Mouse (Mus musculus): Measurements from ENCODE around the gene Cib3. TPM values are rescaled to one million over a fixed set of nuclear protein-coding genes. Genes with fewer than 3 reads are reported as not detected.

The Cib3 gene
- polyA plus RNA-seq, 1 experiment from 2014 or later, result not detected

- WGBS (ENCODE audit: insufficient replicate concordance), result under 1% methylated on average over 77 of the region's 82 CpGs
- Histone ChIP-seq H3K4me2 (ENCODE audit: low read depth, low read length) (peak within 1 kb of the TSS; percentile 85), H3K36me3 (replicated peaks; ENCODE audit: insufficient read depth, low read length) (peaks cover 8% of the 10 kb centered on the region), H3K4me3 (ENCODE audit: low read depth, low read length) (peak within 1 kb of the TSS; percentile 84), H3K27me3 (ENCODE audit: insufficient read depth, low read length) (no peaks in the 10 kb centered on the region), H3K9me3 (ENCODE audit: low read length) (no peaks in the 10 kb centered on the region), H3K9ac (replicated peaks) (peak within 1 kb of the TSS; percentile 87), H3K27ac (ENCODE audit: low read depth) (peak within 1 kb of the TSS; percentile 92), H3K4me1 (ENCODE audit: insufficient read depth) (peaks cover 33% of the 10 kb centered on the region)
- ATAC-seq (peak; percentile 96), DNase-seq (peak; percentile 100)
- TF ChIP-seq CTCF (IDR thresholded peaks at IDR 0.05; ENCODE audit: low read depth), result peak; percentile 16; the same call in 1 of the 2 replicates
- TF ChIP-seq EP300 (IDR thresholded peaks at IDR 0.05; ENCODE audit: low read depth), result peak; percentile 75; the same call in 1 of the 2 replicates
Measured at GRCm38 (mm10) chr8:72160707-72161697, 51.6 kb downstream of the Cib3 start, which contains the start of gene Rab8a. TSS of gene Rab8a (plus strand) at chr8:72161200.

- H3K9ac ChIP-seq (replicated peaks), result peak overlapping the region; percentile 47
- peaks cover 33% of the 10 kb centered on the region for H3K4me1 ChIP-seq (ENCODE audit: insufficient read depth)
- no peaks in the 10 kb centered on the region for H3K9me3 ChIP-seq (ENCODE audit: low read length)
- WGBS (ENCODE audit: insufficient replicate concordance), result 35% methylated on average over 3 of the region's 3 CpGs
- no peaks in the 10 kb centered on the region for H3K27me3 ChIP-seq (ENCODE audit: insufficient read depth, low read length)
- peak overlapping the region; percentile 82 for H3K27ac ChIP-seq (ENCODE audit: low read depth)
- peak overlapping the region; percentile 80 for H3K4me2 ChIP-seq (ENCODE audit: low read depth, low read length)
- no peak for ATAC-seq
- TF ChIP-seq EP300 (IDR thresholded peaks at IDR 0.05; ENCODE audit: low read depth) (no peak), CTCF (IDR thresholded peaks at IDR 0.05; ENCODE audit: low read depth) (peak; percentile 29; the same call in 1 of the 2 replicates)
- peak overlapping the region; percentile 47 for H3K4me3 ChIP-seq (ENCODE audit: low read depth, low read length)
- DNase-seq, result no peak
- peaks cover 8% of the 10 kb centered on the region for H3K36me3 ChIP-seq (replicated peaks; ENCODE audit: insufficient read depth, low read length)
Measured at GRCm38 (mm10) chr8:72160007-72160406, 52.6 kb downstream of the Cib3 start.

GRCm38 (mm10) chr8:72158726-72159125 lies 53.9 kb downstream of the Cib3 start:
- H3K27ac ChIP-seq (ENCODE audit: low read depth), result no peak overlapping the region
- peaks cover 33% of the 10 kb centered on the region for H3K4me1 ChIP-seq (ENCODE audit: insufficient read depth)
- no peaks in the 10 kb centered on the region for H3K9me3 ChIP-seq (ENCODE audit: low read length)
- TF ChIP-seq EP300 (IDR thresholded peaks at IDR 0.05; ENCODE audit: low read depth), result no peak
- H3K4me3 ChIP-seq (ENCODE audit: low read depth, low read length), result no peak overlapping the region
- 79% methylated on average over 3 of the region's 3 CpGs for WGBS (ENCODE audit: insufficient replicate concordance)
- ATAC-seq (no peak), DNase-seq (no peak)
- peaks cover 5% of the 10 kb centered on the region for H3K36me3 ChIP-seq (replicated peaks; ENCODE audit: insufficient read depth, low read length)
- H3K4me2 ChIP-seq (ENCODE audit: low read depth, low read length), result peak overlapping the region; percentile 80; the same call in 1 of the 2 replicates
- no peak overlapping the region for H3K9ac ChIP-seq (replicated peaks)
- H3K27me3 ChIP-seq (ENCODE audit: insufficient read depth, low read length), result no peaks in the 10 kb centered on the region

GRCm38 (mm10) chr8:72158096-72158495 lies 54.5 kb downstream of the Cib3 start:
- WGBS (ENCODE audit: insufficient replicate concordance), result 93% methylated on average over 2 of the region's 2 CpGs
- no peak for ATAC-seq
- Histone ChIP-seq H3K27me3 (ENCODE audit: insufficient read depth, low read length) (no peaks in the 10 kb centered on the region), H3K9me3 (ENCODE audit: low read length) (no peaks in the 10 kb centered on the region), H3K4me3 (ENCODE audit: low read depth, low read length) (no peak overlapping the region), H3K4me2 (ENCODE audit: low read depth, low read length) (no peak overlapping the region), H3K36me3 (replicated peaks; ENCODE audit: insufficient read depth, low read length) (peaks cover 8% of the 10 kb centered on the region), H3K4me1 (ENCODE audit: insufficient read depth) (peaks cover 32% of the 10 kb centered on the region), H3K27ac (ENCODE audit: low read depth) (no peak overlapping the region), H3K9ac (replicated peaks) (no peak overlapping the region)
- no peak for DNase-seq
- TF ChIP-seq CTCF (IDR thresholded peaks at IDR 0.05; ENCODE audit: low read depth), result no peak
- no peak for TF ChIP-seq EP300 (IDR thresholded peaks at IDR 0.05; ENCODE audit: low read depth)

Other genes starting within 250 kb of the Cib3 start
- gene Cyp4f18, start 203.2 kb downstream of the Cib3 start, polyA plus RNA-seq (2015; fragmentation: Nextera tagmentation; extraction: Ambion mirVana), result 4.8 and 5.8 TPM in 2 replicates
- not detected in 2 replicates for gene Olfr372, start 171.6 kb downstream of the Cib3 start, polyA plus RNA-seq (2015; fragmentation: Nextera tagmentation; extraction: Ambion mirVana)
- 0.02 TPM in 1 of 2 replicates, not detected in the other for gene Olfr373, start 129.7 kb downstream of the Cib3 start, polyA plus RNA-seq (2015; fragmentation: Nextera tagmentation; extraction: Ambion mirVana)
- not detected in 2 replicates for gene Olfr374, start 105.8 kb downstream of the Cib3 start, polyA plus RNA-seq (2015; fragmentation: Nextera tagmentation; extraction: Ambion mirVana)
- 80.0 and 86.6 TPM in 2 replicates for gene Tpm4, start 77.9 kb downstream of the Cib3 start, polyA plus RNA-seq (2015; fragmentation: Nextera tagmentation; extraction: Ambion mirVana)
- 57.3 and 58.1 TPM in 2 replicates for gene Rab8a, start 51.6 kb downstream of the Cib3 start, polyA plus RNA-seq (2015; fragmentation: Nextera tagmentation; extraction: Ambion mirVana)
- gene Hsh2d, start 23.2 kb downstream of the Cib3 start, polyA plus RNA-seq (2015; fragmentation: Nextera tagmentation; extraction: Ambion mirVana), result 0.59 and 0.68 TPM in 2 replicates
- gene Gm11034, start 799 bp upstream of the Cib3 start, polyA plus RNA-seq (2015; fragmentation: Nextera tagmentation; extraction: Ambion mirVana), result not detected in 2 replicates
- gene Fam32a, start 6.9 kb upstream of the Cib3 start, polyA plus RNA-seq (2015; fragmentation: Nextera tagmentation; extraction: Ambion mirVana), result 27.5 and 28.4 TPM in 2 replicates
- 40.7 and 41.7 TPM in 2 replicates for gene Ap1m1, start 27.2 kb upstream of the Cib3 start, polyA plus RNA-seq (2015; fragmentation: Nextera tagmentation; extraction: Ambion mirVana)
- 6.3 and 6.4 TPM in 2 replicates for gene Gm10282, start 92.4 kb upstream of the Cib3 start, polyA plus RNA-seq (2015; fragmentation: Nextera tagmentation; extraction: Ambion mirVana)
- 5.6 and 7.4 TPM in 2 replicates for gene Klf2, start 106.2 kb upstream of the Cib3 start, polyA plus RNA-seq (2015; fragmentation: Nextera tagmentation; extraction: Ambion mirVana)
- gene Eps15l1, start 208.6 kb upstream of the Cib3 start, polyA plus RNA-seq (2015; fragmentation: Nextera tagmentation; extraction: Ambion mirVana), result 9.3 and 10.1 TPM in 2 replicates
- 0.46 and 0.72 TPM in 2 replicates for gene Calr3, start 231.0 kb upstream of the Cib3 start, polyA plus RNA-seq (2015; fragmentation: Nextera tagmentation; extraction: Ambion mirVana)
- gene 1700030K09Rik, start 231.0 kb upstream of the Cib3 start, polyA plus RNA-seq (2015; fragmentation: Nextera tagmentation; extraction: Ambion mirVana), result 2.1 and 2.2 TPM in 2 replicates